Mouse (Mus musculus) spleen, adult 10 weeks (tissue): ENCODE measurements around the gene Dock1. TPM values are rescaled to one million over a fixed set of nuclear protein-coding genes. Genes with fewer than 3 reads are reported as not detected.

Source experiments
- polyA plus RNA-seq: library from polyadenylated mRNA; stranded (reverse); fragments of 350-450 nt; fragmentation: Illumina TruSeq; extraction: RNeasy Lipid Tissue Mini Kit (QIAGEN cat#74804); gene quantifications from one replicate; pipeline ENCODE4 v1.2.3, GENCODE M21; 2015; ENCODE audit warnings: low replicate concordance; ENCODE audit not compliant: insufficient read depth

The Dock1 gene
- polyA plus RNA-seq = 7.0 TPM

DNA sequence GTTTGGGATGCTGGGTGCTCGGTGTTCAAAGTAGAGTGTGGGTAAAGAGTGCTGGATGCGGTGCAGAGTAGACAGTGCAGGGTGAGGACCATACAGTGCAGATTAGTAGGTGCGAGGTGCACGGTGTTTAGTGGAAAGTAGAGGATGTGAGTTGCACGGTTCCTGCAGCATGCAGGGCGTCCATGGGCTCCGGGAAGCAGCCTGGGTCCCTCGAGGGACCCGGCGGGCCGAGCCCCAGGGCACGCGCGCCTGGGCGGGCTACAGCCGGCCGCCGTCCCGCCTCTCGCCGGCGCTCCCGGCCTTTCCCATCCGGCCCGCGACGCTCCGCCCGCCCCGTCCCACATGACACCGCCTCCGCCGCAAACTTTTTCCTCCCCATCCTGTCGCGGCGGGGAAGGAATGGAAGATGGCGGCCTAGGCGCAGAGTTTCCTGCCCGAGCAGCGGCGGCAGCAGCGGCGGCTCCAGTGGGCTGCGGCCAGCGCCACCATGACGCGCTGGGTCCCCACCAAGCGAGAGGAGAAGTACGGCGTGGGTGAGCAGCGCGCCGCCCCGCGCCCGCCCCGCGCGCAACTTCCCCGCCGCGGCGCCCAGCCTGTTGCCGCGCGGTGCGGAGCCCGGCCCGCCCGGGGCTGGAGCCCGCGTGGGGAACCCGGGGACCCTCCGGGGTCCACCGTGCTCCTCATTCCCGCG, at the start of gene Dock1:
TSS of gene Dock1 (plus strand) at position 343 of the 691 bp plus-strand sequence.

GRCm38 (mm10) chr7:134937927-134938609, 267.6 kb downstream of the Dock1 start, which contains the start of gene Fam196a:
TSS of gene Fam196a (minus strand) at chr7:134938430.

